Mouse (Mus musculus) CH12.LX (cell line): ENCODE measurements around the gene Kpna7. TPM values are rescaled to one million over a fixed set of nuclear protein-coding genes. Genes with fewer than 3 reads are reported as not detected.

Experiments
- DNase-seq: peaks from one replicate; pipeline ENCODE4 v3.0.0-alpha.2; 2013; ENCODE audit errors: extremely low read depth
- H3K27ac ChIP-seq: 2 replicates; pipeline ENCODE4 v1.5.1; 2012; ENCODE audit warnings: low read depth, mild to moderate bottlenecking, control low read depth, moderate library complexity; ENCODE audit not compliant: insufficient read depth
- H3K27me3 ChIP-seq: replicated peaks from 2 replicates; pipeline ENCODE3; 2012; ENCODE audit warnings: inconsistent platforms
- H3K36me3 ChIP-seq, 2 experiments: replicated peaks in 1 of 2; 2 replicates each; pipeline versions ENCODE3 to v1.6.1; 2012; ENCODE audit warnings: inconsistent platforms in 1 of 2, low read length in 1 of 2, mild to moderate bottlenecking in 1 of 2, mixed read lengths in 1 of 2, moderate library complexity in 1 of 2; ENCODE audit not compliant: control insufficient read depth in 1 of 2, insufficient read depth in 1 of 2
- H3K4me1 ChIP-seq, 2 experiments: 2 replicates each; pipeline ENCODE4 v1.6.1; 2012; ENCODE audit warnings: inconsistent platforms in 1 of 2, moderate library complexity in 1 of 2; ENCODE audit not compliant: insufficient read depth in 2 of 2, control insufficient read depth in 1 of 2
- H3K4me2 ChIP-seq: 2 replicates; pipeline ENCODE4 v1.6.1; 2012; ENCODE audit warnings: low read depth, mild to moderate bottlenecking, control low read depth; ENCODE audit not compliant: poor library complexity, insufficient read depth, severe bottlenecking
- H3K4me3 ChIP-seq, 3 experiments: fragments of 150-350 bp in 1 of 3; sonication (generic) in 1 of 3; replicated peaks in 1 of 3; 2 replicates each; pipeline versions ENCODE3 to v1.5.1; 2011 to 2012; ENCODE audit warnings: low read depth in 2 of 3, low read length in 2 of 3, mild to moderate bottlenecking in 2 of 3, moderate library complexity in 2 of 3, control low read depth in 1 of 3, improper control_type of control experiment in 1 of 3, inconsistent platforms in 1 of 3, mixed read lengths in 1 of 3; ENCODE audit not compliant: poor library complexity in 1 of 3
- H3K79me2 ChIP-seq: replicated peaks from 2 replicates; pipeline ENCODE4 v1.6.1; 2012; ENCODE audit warnings: mild to moderate bottlenecking, moderate library complexity; ENCODE audit not compliant: control insufficient read depth, poor library complexity, insufficient read depth, severe bottlenecking; ENCODE audit errors: extremely low read depth
- H3K9ac ChIP-seq: 2 replicates; pipeline ENCODE4 v1.6.1; 2012; ENCODE audit warnings: low read depth, mild to moderate bottlenecking, control low read depth, moderate library complexity; ENCODE audit not compliant: insufficient read depth
- H3K9me3 ChIP-seq: replicated peaks from 2 replicates; pipeline ENCODE3; 2012; ENCODE audit warnings: low read length, inconsistent platforms, mixed read lengths
- CHD1 ChIP-seq: IDR thresholded peaks from 2 replicates; pipeline ENCODE4 v1.6.1; 2012; ENCODE audit warnings: low read depth, low read length, improper control_type of control experiment, inconsistent platforms
- CHD2 ChIP-seq: IDR thresholded peaks from 2 replicates; pipeline ENCODE4 v1.6.1; 2011; ENCODE audit warnings: low read length, improper control_type of control experiment
- GABPA ChIP-seq: IDR thresholded peaks from 2 replicates; pipeline ENCODE4 v1.6.1; 2012; ENCODE audit warnings: low read depth, low read length, improper control_type of control experiment, inconsistent platforms; ENCODE audit not compliant: insufficient replicate concordance
- JUND ChIP-seq: conservative IDR thresholded peaks from 2 replicates; pipeline ENCODE4 v1.6.1; 2011; ENCODE audit warnings: low read depth, low read length, improper control_type of control experiment
- MXI1 ChIP-seq: IDR thresholded peaks from 2 replicates; pipeline ENCODE4 v1.6.1; 2011; ENCODE audit warnings: mild to moderate bottlenecking, low read depth, low read length, improper control_type of control experiment
- MYC ChIP-seq: IDR thresholded peaks from 2 replicates; pipeline ENCODE4 v1.6.1; 2011; ENCODE audit warnings: low read depth, mild to moderate bottlenecking, improper control_type of control experiment, low read length
- POLR2A ChIP-seq: IDR thresholded peaks from 2 replicates; pipeline ENCODE4 v1.6.1; 2011; ENCODE audit warnings: low read depth, mild to moderate bottlenecking, improper control_type of control experiment, low read length
- TBP ChIP-seq: conservative IDR thresholded peaks from 2 replicates; pipeline ENCODE4 v1.6.1; 2011; ENCODE audit warnings: low read depth, low read length, improper control_type of control experiment
- TCF12 ChIP-seq: IDR thresholded peaks from 2 replicates; pipeline ENCODE4 v1.6.1; 2014; ENCODE audit warnings: low read depth, mild to moderate bottlenecking, inconsistent platforms, low read length, improper control_type of control experiment
- UBTF ChIP-seq: IDR thresholded peaks from 2 replicates; pipeline ENCODE4 v1.6.1; 2012; ENCODE audit warnings: low read depth, mild to moderate bottlenecking, inconsistent platforms, low read length, improper control_type of control experiment, moderate library complexity
- USF1 ChIP-seq: IDR thresholded peaks from 2 replicates; pipeline ENCODE4 v1.6.1; 2014; ENCODE audit warnings: low read depth, mild to moderate bottlenecking, inconsistent platforms, low read length, improper control_type of control experiment
- ZKSCAN1 ChIP-seq: IDR thresholded peaks from 2 replicates; pipeline ENCODE4 v1.6.1; 2012; ENCODE audit warnings: low read depth, inconsistent platforms, low read length, improper control_type of control experiment, borderline replicate concordance
- dilution Hi-C: fragments of 300-500 bp; cut with MboI; formaldehyde crosslinking; loops from 2 replicates; pipeline ENCODE4 v1.14.3; 2020; ENCODE audit warnings: low sequenced_read_pairs; ENCODE audit not compliant: extremely low pct_unique_long_range_greater_than_20kb, extremely low pct_ligation_motif_present
- in situ Hi-C: fragments of 300-500 bp; cut with MboI; formaldehyde crosslinking; loops from 3 replicates; pipeline ENCODE4 v1.14.3; 2019; ENCODE audit warnings: low sequenced_read_pairs, low pct_ligation_motif_present, low pct_unique_long_range_greater_than_20kb, mixed read lengths
- polyA plus RNA-seq: library from polyadenylated mRNA; unstranded; fragments of >175 nt; gene quantifications from 2 replicates; pipeline ENCODE4 v1.2.1, GENCODE M21; 2012; ENCODE audit warnings: low read depth; ENCODE audit not compliant: insufficient read length
- total RNA-seq, 2 experiments: library from RNA; depleted of rRNA; stranded (reverse); fragments of 300-350 nt in 1 of 2; fragments of >200 nt in 1 of 2; gene quantifications; 2 replicates each; pipeline ENCODE4 v1.2.3; 2012 to 2014

Gene Kpna7
- total and polyA plus RNA-seq, 3 experiments, result 0.26 TPM; not detected in 2

DNA sequence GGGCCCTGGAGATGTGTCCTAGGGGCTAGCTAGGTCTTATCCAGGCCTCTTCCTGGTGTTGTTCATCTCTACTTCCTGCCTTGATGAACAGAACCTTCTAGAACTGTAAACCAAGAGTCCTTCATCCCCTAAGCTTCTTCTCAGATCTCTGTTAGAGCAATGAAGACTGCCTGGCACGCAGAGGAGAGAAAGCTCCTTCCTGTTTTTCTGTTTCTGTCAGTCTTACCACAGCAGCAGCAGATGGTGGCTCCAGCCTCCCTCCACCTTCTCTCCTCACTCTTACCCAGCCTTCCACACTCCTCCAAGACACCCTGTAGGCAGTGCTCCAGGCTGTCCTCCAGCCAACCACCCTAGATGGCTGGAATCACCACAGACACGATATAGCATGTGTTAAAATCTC is 146.5 kb downstream of the Kpna7 start:
- H3K27ac ChIP-seq, result no peak overlapping the region
- dilution Hi-C loops (no loop called here), in situ Hi-C loops (no loop called here)

More for the DNA sequence above, 146.5 kb downstream of the Kpna7 start:
- peak; percentile 7 for DNase-seq
- Histone ChIP-seq H3K4me1 (peaks cover 3 to 39% of the 10 kb centered on the region in 2 experiments; a peak in 3 of 4 replicates), H3K9me3 (no peaks in the 10 kb centered on the region), H3K4me3 (no peak overlapping the region), H3K36me3 (no peaks in the 10 kb centered on the region), H3K79me2 (no peaks in the 10 kb centered on the region), H3K4me2 (no peak overlapping the region), H3K9ac (no peak overlapping the region), H3K27me3 (no peaks in the 10 kb centered on the region)
- TF ChIP-seq JUND, result no peak
- no peak for TF ChIP-seq CHD1
- TF ChIP-seq POLR2A, result no peak
- no peak for TF ChIP-seq GABPA
- TF ChIP-seq TBP, result no peak
- no peak for TF ChIP-seq USF1
- TF ChIP-seq CHD2, result no peak
- TF ChIP-seq ZKSCAN1, result no peak
- no peak for TF ChIP-seq MYC
- no peak for TF ChIP-seq TCF12
- no peak for TF ChIP-seq MXI1
- TF ChIP-seq UBTF, result no peak

Other genes starting within 250 kb of the Kpna7 start
- 4.1 and 4.3 TPM in 2 replicates for gene Smurf1, start 118.2 kb downstream of the Kpna7 start, total RNA-seq (2012; rRNA removed)
- 2.9 and 3.1 TPM in 2 replicates for gene Smurf1, start 118.2 kb downstream of the Kpna7 start, total RNA-seq (2014; rRNA removed)
- gene Smurf1, start 118.2 kb downstream of the Kpna7 start, polyA plus RNA-seq, result 6.6 and 7.2 TPM in 2 replicates
- not detected in 2 replicates for gene Gm4871, start 51.3 kb downstream of the Kpna7 start, total RNA-seq (2012; rRNA removed)
- not detected in 2 replicates for gene Gm4871, start 51.3 kb downstream of the Kpna7 start, total RNA-seq (2014; rRNA removed)
- not detected in 2 replicates for gene Gm4871, start 51.3 kb downstream of the Kpna7 start, polyA plus RNA-seq
- gene 1700018F24Rik, start 41.0 kb downstream of the Kpna7 start, total RNA-seq (2012; rRNA removed), result not detected in 2 replicates
- gene 1700018F24Rik, start 41.0 kb downstream of the Kpna7 start, total RNA-seq (2014; rRNA removed), result not detected in 2 replicates
- not detected in 2 replicates for gene 1700018F24Rik, start 41.0 kb downstream of the Kpna7 start, polyA plus RNA-seq
- gene Arpc1a, start 200 bp downstream of the Kpna7 start, total RNA-seq (2012; rRNA removed), result 57.5 and 59.2 TPM in 2 replicates
- gene Arpc1a, start 200 bp downstream of the Kpna7 start, total RNA-seq (2014; rRNA removed), result 56.5 and 59.5 TPM in 2 replicates
- gene Arpc1a, start 200 bp downstream of the Kpna7 start, polyA plus RNA-seq, result 68.9 and 83.2 TPM in 2 replicates
- gene Arpc1b, start 30.2 kb upstream of the Kpna7 start, total RNA-seq (2012; rRNA removed), result 516 and 548 TPM in 2 replicates
- 317 and 330 TPM in 2 replicates for gene Arpc1b, start 30.2 kb upstream of the Kpna7 start, total RNA-seq (2014; rRNA removed)
- 441 and 472 TPM in 2 replicates for gene Arpc1b, start 30.2 kb upstream of the Kpna7 start, polyA plus RNA-seq
- 86.7 and 102 TPM in 2 replicates for gene Pdap1, start 56.2 kb upstream of the Kpna7 start, total RNA-seq (2012; rRNA removed)
- 58.9 and 64.5 TPM in 2 replicates for gene Pdap1, start 56.2 kb upstream of the Kpna7 start, total RNA-seq (2014; rRNA removed)
- gene Pdap1, start 56.2 kb upstream of the Kpna7 start, polyA plus RNA-seq, result 267 and 280 TPM in 2 replicates
- 155 and 209 TPM in 2 replicates for gene Bud31, start 56.3 kb upstream of the Kpna7 start, total RNA-seq (2012; rRNA removed)
- gene Bud31, start 56.3 kb upstream of the Kpna7 start, total RNA-seq (2014; rRNA removed), result 282 and 342 TPM in 2 replicates
- gene Bud31, start 56.3 kb upstream of the Kpna7 start, polyA plus RNA-seq, result 211 and 249 TPM in 2 replicates
- gene Ptcd1, start 83.1 kb upstream of the Kpna7 start, total RNA-seq (2012; rRNA removed), result 13.9 and 15.3 TPM in 2 replicates
- 10.6 and 11.4 TPM in 2 replicates for gene Ptcd1, start 83.1 kb upstream of the Kpna7 start, total RNA-seq (2014; rRNA removed)
- gene Ptcd1, start 83.1 kb upstream of the Kpna7 start, polyA plus RNA-seq, result 11.7 and 12.3 TPM in 2 replicates
- 59.2 and 68.4 TPM in 2 replicates for gene Cpsf4, start 83.2 kb upstream of the Kpna7 start, total RNA-seq (2012; rRNA removed)
- gene Cpsf4, start 83.2 kb upstream of the Kpna7 start, total RNA-seq (2014; rRNA removed), result 70.7 and 75.2 TPM in 2 replicates
- 54.6 and 56.3 TPM in 2 replicates for gene Cpsf4, start 83.2 kb upstream of the Kpna7 start, polyA plus RNA-seq
- gene Atp5j2, start 108.0 kb upstream of the Kpna7 start, total RNA-seq (2012; rRNA removed), result 440 and 469 TPM in 2 replicates
- 202 and 229 TPM in 2 replicates for gene Atp5j2, start 108.0 kb upstream of the Kpna7 start, total RNA-seq (2014; rRNA removed)
- gene Atp5j2, start 108.0 kb upstream of the Kpna7 start, polyA plus RNA-seq, result 327 and 397 TPM in 2 replicates
- gene Zkscan14, start 117.8 kb upstream of the Kpna7 start, total RNA-seq (2012; rRNA removed), result 11.5 and 12.1 TPM in 2 replicates
- 10.7 and 12.8 TPM in 2 replicates for gene Zkscan14, start 117.8 kb upstream of the Kpna7 start, total RNA-seq (2014; rRNA removed)
- 10.1 and 10.5 TPM in 2 replicates for gene Zkscan14, start 117.8 kb upstream of the Kpna7 start, polyA plus RNA-seq
- gene Zkscan5, start 120.5 kb upstream of the Kpna7 start, total RNA-seq (2012; rRNA removed), result 5.6 and 6.2 TPM in 2 replicates
- gene Zkscan5, start 120.5 kb upstream of the Kpna7 start, total RNA-seq (2014; rRNA removed), result 4.7 and 5.0 TPM in 2 replicates
- gene Zkscan5, start 120.5 kb upstream of the Kpna7 start, polyA plus RNA-seq, result 4.4 and 5.3 TPM in 2 replicates
- 18.2 and 20.7 TPM in 2 replicates for gene Zfp655, start 147.7 kb upstream of the Kpna7 start, total RNA-seq (2012; rRNA removed)
- gene Zfp655, start 147.7 kb upstream of the Kpna7 start, total RNA-seq (2014; rRNA removed), result 21.9 and 24.6 TPM in 2 replicates
- 18.1 and 18.5 TPM in 2 replicates for gene Zfp655, start 147.7 kb upstream of the Kpna7 start, polyA plus RNA-seq
- gene Zscan25, start 196.5 kb upstream of the Kpna7 start, total RNA-seq (2012; rRNA removed), result 12.2 and 13.5 TPM in 2 replicates
- gene Zscan25, start 196.5 kb upstream of the Kpna7 start, total RNA-seq (2014; rRNA removed), result 9.8 and 11.8 TPM in 2 replicates
- 19.5 and 20.1 TPM in 2 replicates for gene Zscan25, start 196.5 kb upstream of the Kpna7 start, polyA plus RNA-seq